Comparison of ENCODE assay signal across 9 mouse cellular contexts in the genomic region with DNA sequence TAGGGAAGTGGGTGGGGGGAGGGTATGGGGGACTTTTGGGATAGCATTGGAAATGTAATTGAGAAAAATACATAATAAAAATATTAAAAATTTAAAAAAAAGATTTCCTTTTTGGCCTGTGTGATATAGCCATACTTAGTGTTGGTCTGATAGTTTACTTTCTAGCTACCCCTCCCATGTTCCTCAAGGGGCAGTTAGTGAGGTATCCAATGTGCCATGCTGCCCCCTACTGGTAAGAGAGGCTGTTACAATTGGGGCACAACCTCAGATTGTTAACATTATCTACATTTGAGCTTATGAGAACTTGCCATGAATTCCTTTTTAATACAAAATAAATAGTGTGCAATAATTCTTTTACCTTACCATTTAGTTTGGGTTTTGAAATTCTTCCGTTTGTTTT.
DNase-seq lines count a peak whose midpoint lies in the region; ATAC-seq and TF ChIP-seq lines count a peak whose summit lies in the region.
"Had no signal": no experiment of that assay in that cellular context is flagged by ENCODE, and none has a peak within 500 bp of the region (broad histone marks: within the 10 kb centered on the region; RNA-seq: fewer than 3 reads in every experiment).

No protein-coding gene starts in this region.

- H3K9me3 ChIP-seq in hindbrain, postnatal 0 days (ENCODE audit: low read length), result no peaks in the 10 kb centered on the region
- H3K9me3 ChIP-seq: heart, embryonic 15.5 days had no signal

- H3K27ac ChIP-seq in thymus, adult 2 months (ENCODE audit: control insufficient read depth, insufficient read depth, low read length), result no peak overlapping the region
- H3K27ac ChIP-seq in hindbrain, postnatal 0 days, result no peak overlapping the region
- H3K27ac ChIP-seq: heart, embryonic 15.5 days had no signal

- H3K9ac ChIP-seq in hindbrain, postnatal 0 days (replicated peaks; ENCODE audit: low read length), result no peak overlapping the region
- H3K9ac ChIP-seq: heart, embryonic 15.5 days had no signal

- H3K4me3 ChIP-seq in thymus, adult 2 months (ENCODE audit: control insufficient read depth, insufficient read depth, low read length), result no peak overlapping the region
- H3K4me3 ChIP-seq in hindbrain, postnatal 0 days (ENCODE audit: low read length), result no peak overlapping the region
- H3K4me3 ChIP-seq: heart, embryonic 15.5 days had no signal

- H3K4me1 ChIP-seq in thymus, adult 2 months (replicated peaks; ENCODE audit: control insufficient read depth, insufficient read depth, low read length), result no peaks in the 10 kb centered on the region
- H3K4me1 ChIP-seq in hindbrain, postnatal 0 days (ENCODE audit: insufficient read depth, low read length), result no peaks in the 10 kb centered on the region
- H3K4me1 ChIP-seq: heart, embryonic 15.5 days had no signal

- no peaks in the 10 kb centered on the region for H3K27me3 ChIP-seq in thymus, adult 2 months (ENCODE audit: control insufficient read depth, insufficient read depth, low read length)
- no peaks in the 10 kb centered on the region for H3K27me3 ChIP-seq in hindbrain, postnatal 0 days (ENCODE audit: insufficient read depth, low read length)
- H3K27me3 ChIP-seq: heart, embryonic 15.5 days had no signal

- WGBS in thymus, adult 2 months, result 55% methylated on average over 1 of the region's 1 CpGs
- 36% methylated on average over 1 of the region's 1 CpGs for WGBS in hindbrain, postnatal 0 days

- H3K36me3 ChIP-seq in thymus, adult 2 months (ENCODE audit: control insufficient read depth, insufficient read depth, low read length), result no peaks in the 10 kb centered on the region
- H3K36me3 ChIP-seq in hindbrain, postnatal 0 days (ENCODE audit: insufficient read depth, low read length), result no peaks in the 10 kb centered on the region
- H3K36me3 ChIP-seq: heart, embryonic 15.5 days had no signal

- no peak for DNase-seq in frontal cortex, postnatal 14 days (ENCODE audit: low spot score in 2 of 2)
- peak; percentile 55 for DNase-seq in thymus, adult 2 months
- no peak for DNase-seq in thymus, adult 18-20 months
- peak; percentile 64 for DNase-seq in embryo, embryonic 11 days
- peak; percentile 32 for DNase-seq in hindbrain, postnatal 0 days (ENCODE audit: low spot score)
- DNase-seq in lung, adult 18-20 months, result peak; percentile 35 to 46
- DNase-seq in thymus, postnatal 14 days, result peak; percentile 60

- no peak for TF ChIP-seq POLR2A in thymus, adult 2 months (IDR thresholded peaks at IDR 0.05; ENCODE audit: control insufficient read depth, extremely low read depth, insufficient read depth, low read length, poor library complexity)

- H3K4me2 ChIP-seq in hindbrain, postnatal 0 days (ENCODE audit: low read depth, low read length), result no peak overlapping the region
- H3K4me2 ChIP-seq: heart, embryonic 15.5 days had no signal

- no peak for TF ChIP-seq CTCF in thymus, adult 2 months (IDR thresholded peaks at IDR 0.05; ENCODE audit: borderline replicate concordance, control insufficient read depth, extremely low read depth, insufficient read depth, low read length, poor library complexity)
- TF ChIP-seq CTCF in hindbrain, postnatal 0 days (IDR thresholded peaks at IDR 0.05; ENCODE audit: low read depth), result peak; percentile 71

- ATAC-seq in frontal cortex, adult (ENCODE audit: low TSS enrichment), result 0 out of 2 replicates have a peak, but pooled peaks have one; percentile 55
- ATAC-seq in hindbrain, postnatal 0 days, result 0 out of 2 replicates have a peak, but pooled peaks have one; percentile 53

Comparison
In these comparisons a context has a peak if more than half of its experiments do, and no peak if none do; other contexts are left out.
1. DNase-seq: peak in thymus, adult 2 months (single experiment), embryo, embryonic 11 days (single experiment), hindbrain, postnatal 0 days (single experiment), lung, adult 18-20 months (2 of 2) and thymus, postnatal 14 days (single experiment); none in frontal cortex, postnatal 14 days (0 of 2) and thymus, adult 18-20 months (0 of 2).